Mouse (Mus musculus): ENCODE data around the gene Fbxo24. TPM values are rescaled to one million over a fixed set of nuclear protein-coding genes. Genes with fewer than 3 reads are reported as not detected.

Fbxo24 gene
- polyA plus RNA-seq, 1 experiment = 0.72 TPM

- Histone ChIP-seq H3K27me3 (ENCODE audit: control insufficient read depth, insufficient read depth, insufficient read length) (no peaks in the 10 kb centered on the region), H3K4me2 (ENCODE audit: low read depth) (no peak overlapping the region), H3ac (ENCODE audit: control insufficient read depth, insufficient read length) (no peak overlapping the region), H3K4me3 (no peak overlapping the region), H3K36me3 (ENCODE audit: control insufficient read depth, insufficient read depth) (peaks cover 3% of the 10 kb centered on the region), H3K79me2 (ENCODE audit: control insufficient read depth, insufficient read depth) (no peaks in the 10 kb centered on the region)
- TF ChIP-seq SRF (IDR thresholded peaks at IDR 0.05; ENCODE audit: control insufficient read depth, insufficient read length, low read depth) (no peak), POLR2A (IDR thresholded peaks at IDR 0.05; ENCODE audit: insufficient read length, low read depth) (no peak), TCF12 (IDR thresholded peaks at IDR 0.05; ENCODE audit: insufficient read depth, poor library complexity, severe bottlenecking) (no peak), MAX (IDR thresholded peaks at IDR 0.05; ENCODE audit: low read depth) (no peak), REST (IDR thresholded peaks at IDR 0.05; ENCODE audit: insufficient read depth, insufficient read length) (no peak), E2F4 (IDR thresholded peaks at IDR 0.05; ENCODE audit: insufficient read depth) (no peak), MYOG (IDR thresholded peaks at IDR 0.05; ENCODE audit: control insufficient read depth in 1 of 3, insufficient read depth in 1 of 3, insufficient read length in 2 of 3, low read depth in 2 of 3) (no peak), POLR2AphosphoS2 (IDR thresholded peaks at IDR 0.05; ENCODE audit: insufficient read length, low read depth) (no peak), MYOD1 (IDR thresholded peaks at IDR 0.05; ENCODE audit: control insufficient read depth in 1 of 3, insufficient read length in 2 of 3, low read depth in 2 of 3) (no peak), CEBPB (IDR thresholded peaks at IDR 0.05; ENCODE audit: insufficient read depth, poor library complexity, severe bottlenecking) (no peak), USF1 (IDR thresholded peaks at IDR 0.05; ENCODE audit: low read depth) (no peak), TCF3 (IDR thresholded peaks at IDR 0.05; ENCODE audit: insufficient read length, low read depth) (no peak)
Measured at GRCm38 (mm10) chr5:137644484-137644883, 15.7 kb upstream of the Fbxo24 start.

GRCm38 (mm10) chr5:137642886-137643285 is 14.1 kb upstream of the Fbxo24 start:
- H3K79me2 ChIP-seq (ENCODE audit: control insufficient read depth, insufficient read depth) = no peaks in the 10 kb centered on the region
- H3K27me3 ChIP-seq (ENCODE audit: control insufficient read depth, insufficient read depth, insufficient read length) = no peaks in the 10 kb centered on the region
- no peak overlapping the region for H3K4me2 ChIP-seq (ENCODE audit: low read depth)
- no peak overlapping the region for H3ac ChIP-seq (ENCODE audit: control insufficient read depth, insufficient read length)
- TF ChIP-seq REST (IDR thresholded peaks at IDR 0.05; ENCODE audit: insufficient read depth, insufficient read length) = no peak
- no peak for TF ChIP-seq TCF12 (IDR thresholded peaks at IDR 0.05; ENCODE audit: insufficient read depth, poor library complexity, severe bottlenecking)
- TF ChIP-seq TCF3 (IDR thresholded peaks at IDR 0.05; ENCODE audit: insufficient read length, low read depth) = no peak
- no peak for TF ChIP-seq USF1 (IDR thresholded peaks at IDR 0.05; ENCODE audit: low read depth)
- no peak for TF ChIP-seq MYOD1 (IDR thresholded peaks at IDR 0.05; ENCODE audit: control insufficient read depth in 1 of 3, insufficient read length in 2 of 3, low read depth in 2 of 3)
- no peak for TF ChIP-seq MYOG (IDR thresholded peaks at IDR 0.05; ENCODE audit: control insufficient read depth in 1 of 3, insufficient read depth in 1 of 3, insufficient read length in 2 of 3, low read depth in 2 of 3)
- TF ChIP-seq E2F4 (IDR thresholded peaks at IDR 0.05; ENCODE audit: insufficient read depth) = no peak
- no peak for TF ChIP-seq POLR2AphosphoS2 (IDR thresholded peaks at IDR 0.05; ENCODE audit: insufficient read length, low read depth)
- no peak for TF ChIP-seq POLR2A (IDR thresholded peaks at IDR 0.05; ENCODE audit: insufficient read length, low read depth)
- TF ChIP-seq CEBPB (IDR thresholded peaks at IDR 0.05; ENCODE audit: insufficient read depth, poor library complexity, severe bottlenecking) = no peak
- TF ChIP-seq MAX (IDR thresholded peaks at IDR 0.05; ENCODE audit: low read depth) = no peak
- no peak for TF ChIP-seq SRF (IDR thresholded peaks at IDR 0.05; ENCODE audit: control insufficient read depth, insufficient read length, low read depth)
- no peak overlapping the region for H3K4me3 ChIP-seq
- peaks cover 3% of the 10 kb centered on the region for H3K36me3 ChIP-seq (ENCODE audit: control insufficient read depth, insufficient read depth)

- TF ChIP-seq POLR2AphosphoS2 (IDR thresholded peaks at IDR 0.05; ENCODE audit: insufficient read length, low read depth) (peak; percentile 50), MAX (IDR thresholded peaks at IDR 0.05; ENCODE audit: low read depth) (no peak)
- H3K4me3 ChIP-seq = no peak within 1 kb of the TSS
- H3K4me2 ChIP-seq (ENCODE audit: low read depth) = no peak within 1 kb of the TSS
- no peaks in the 10 kb centered on the region for H3K27me3 ChIP-seq (ENCODE audit: control insufficient read depth, insufficient read depth, insufficient read length)
- peaks cover 8% of the 10 kb centered on the region for H3K36me3 ChIP-seq (ENCODE audit: control insufficient read depth, insufficient read depth)
- no peak within 1 kb of the TSS for H3ac ChIP-seq (ENCODE audit: control insufficient read depth, insufficient read length)
- H3K79me2 ChIP-seq (ENCODE audit: control insufficient read depth, insufficient read depth) = no peaks in the 10 kb centered on the region
Measured at GRCm38 (mm10) chr5:137641054-137641453, 12.3 kb upstream of the Fbxo24 start, which contains the start of gene Sap25. TSS of gene Sap25 (plus strand) at chr5:137641334.

GRCm38 (mm10) chr5:137639472-137639871 is 10.7 kb upstream of the Fbxo24 start:
- H3K4me2 ChIP-seq (ENCODE audit: low read depth) = no peak overlapping the region
- peaks cover 13% of the 10 kb centered on the region for H3K36me3 ChIP-seq (ENCODE audit: control insufficient read depth, insufficient read depth)
- no peak overlapping the region for H3ac ChIP-seq (ENCODE audit: control insufficient read depth, insufficient read length)
- no peaks in the 10 kb centered on the region for H3K27me3 ChIP-seq (ENCODE audit: control insufficient read depth, insufficient read depth, insufficient read length)
- TF ChIP-seq TCF3 (IDR thresholded peaks at IDR 0.05; ENCODE audit: insufficient read length, low read depth) (no peak), CEBPB (IDR thresholded peaks at IDR 0.05; ENCODE audit: insufficient read depth, poor library complexity, severe bottlenecking) (no peak), POLR2A (IDR thresholded peaks at IDR 0.05; ENCODE audit: insufficient read length, low read depth) (no peak), MYOD1 (IDR thresholded peaks at IDR 0.05; ENCODE audit: control insufficient read depth in 1 of 3, insufficient read length in 2 of 3, low read depth in 2 of 3) (no peak), REST (IDR thresholded peaks at IDR 0.05; ENCODE audit: insufficient read depth, insufficient read length) (no peak), SRF (IDR thresholded peaks at IDR 0.05; ENCODE audit: control insufficient read depth, insufficient read length, low read depth) (no peak), MYOG (IDR thresholded peaks at IDR 0.05; ENCODE audit: control insufficient read depth in 1 of 3, insufficient read depth in 1 of 3, insufficient read length in 2 of 3, low read depth in 2 of 3) (no peak), MAX (IDR thresholded peaks at IDR 0.05; ENCODE audit: low read depth) (no peak), USF1 (IDR thresholded peaks at IDR 0.05; ENCODE audit: low read depth) (no peak)
- H3K4me3 ChIP-seq = no peak overlapping the region
- H3K79me2 ChIP-seq (ENCODE audit: control insufficient read depth, insufficient read depth) = no peaks in the 10 kb centered on the region

GRCm38 (mm10) chr5:137633397-137634084 is 4.7 kb upstream of the Fbxo24 start:
- no peak overlapping the region for H3K4me3 ChIP-seq
- peaks cover 37% of the 10 kb centered on the region for H3K79me2 ChIP-seq (ENCODE audit: control insufficient read depth, insufficient read depth)
- H3K36me3 ChIP-seq (ENCODE audit: control insufficient read depth, insufficient read depth) = peaks cover 23% of the 10 kb centered on the region
- TF ChIP-seq CEBPB (IDR thresholded peaks at IDR 0.05; ENCODE audit: insufficient read depth, poor library complexity, severe bottlenecking) (no peak), E2F4 (IDR thresholded peaks at IDR 0.05; ENCODE audit: insufficient read depth) (no peak), MYOD1 (IDR thresholded peaks at IDR 0.05; ENCODE audit: control insufficient read depth in 1 of 3, insufficient read length in 2 of 3, low read depth in 2 of 3) (no peak), POLR2AphosphoS2 (IDR thresholded peaks at IDR 0.05; ENCODE audit: insufficient read length, low read depth) (no peak), POLR2A (IDR thresholded peaks at IDR 0.05; ENCODE audit: insufficient read length, low read depth) (no peak), TCF12 (IDR thresholded peaks at IDR 0.05; ENCODE audit: insufficient read depth, poor library complexity, severe bottlenecking) (no peak), USF1 (IDR thresholded peaks at IDR 0.05; ENCODE audit: low read depth) (no peak), SRF (IDR thresholded peaks at IDR 0.05; ENCODE audit: control insufficient read depth, insufficient read length, low read depth) (no peak), MYOG (IDR thresholded peaks at IDR 0.05; ENCODE audit: control insufficient read depth in 1 of 3, insufficient read depth in 1 of 3, insufficient read length in 2 of 3, low read depth in 2 of 3) (no peak), MAX (IDR thresholded peaks at IDR 0.05; ENCODE audit: low read depth) (no peak), REST (IDR thresholded peaks at IDR 0.05; ENCODE audit: insufficient read depth, insufficient read length) (no peak), TCF3 (IDR thresholded peaks at IDR 0.05; ENCODE audit: insufficient read length, low read depth) (no peak)
- no peak overlapping the region for H3K4me2 ChIP-seq (ENCODE audit: low read depth)
- H3K27me3 ChIP-seq (ENCODE audit: control insufficient read depth, insufficient read depth, insufficient read length) = no peaks in the 10 kb centered on the region
- H3ac ChIP-seq (ENCODE audit: control insufficient read depth, insufficient read length) = no peak overlapping the region
